Mouse (Mus musculus) ES-E14 (cell line): ENCODE measurements around the gene Slc26a10.

Experiments used
- CHD2 ChIP-seq: IDR thresholded peaks from 2 replicates; pipeline ENCODE4 v1.6.1; 2014; ENCODE audit warnings: mild to moderate bottlenecking, low read depth, low read length, inconsistent platforms
- HCFC1 ChIP-seq: IDR thresholded peaks from 2 replicates; pipeline ENCODE4 v1.6.1; 2012; ENCODE audit warnings: low read length, inconsistent platforms, borderline replicate concordance; ENCODE audit not compliant: insufficient read depth
- MAFK ChIP-seq: IDR thresholded peaks from 2 replicates; pipeline ENCODE4 v1.6.1; 2014; ENCODE audit warnings: mild to moderate bottlenecking, low read depth, low read length, inconsistent platforms; ENCODE audit not compliant: insufficient read depth
- ZC3H11A ChIP-seq: IDR thresholded peaks from 2 replicates; pipeline ENCODE4 v1.6.1; 2012; ENCODE audit warnings: low read depth, mild to moderate bottlenecking, inconsistent platforms, low read length, borderline replicate concordance
- ZNF384 ChIP-seq: IDR thresholded peaks from 2 replicates; pipeline ENCODE4 v1.6.1; 2012; ENCODE audit warnings: low read depth, low read length, inconsistent platforms

DNA sequence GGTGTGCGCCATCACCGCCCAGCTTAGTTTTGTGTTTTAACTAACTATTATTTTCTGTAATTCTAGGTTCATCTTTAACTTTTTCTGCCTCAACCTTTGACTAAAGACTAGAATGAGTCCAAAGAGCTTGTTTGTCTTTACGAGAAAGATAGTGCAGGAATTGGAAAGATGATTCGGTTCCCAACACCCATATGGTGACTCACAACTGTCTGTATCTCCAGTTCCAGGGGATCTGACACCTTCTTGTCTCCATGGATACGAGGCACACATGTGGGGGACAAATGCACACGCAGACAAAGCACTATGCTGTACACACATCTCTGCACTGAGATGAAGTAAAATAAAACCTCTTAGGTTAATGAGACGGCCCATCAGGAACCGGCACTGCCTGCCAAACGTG lies 20.4 kb downstream of the Slc26a10 start:
- no peak for TF ChIP-seq CHD2
- no peak for TF ChIP-seq HCFC1
- TF ChIP-seq ZC3H11A = no peak
- TF ChIP-seq ZNF384 = no peak
- TF ChIP-seq MAFK = no peak
